Mouse (Mus musculus) kidney, embryonic 15.5 days (tissue): ENCODE results near the gene Gm45618. TPM values are rescaled to one million over a fixed set of nuclear protein-coding genes. Genes with fewer than 3 reads are reported as not detected.
"Not testable (repeated sequence)": the region's sequence is repeated elsewhere in the genome, so short reads cannot be mapped to it uniquely, and the experiment has no call there.

Source experiments
- ATAC-seq: fragments of 200-750 bp; cut with Nextera tagmentation; replicated peaks from 2 replicates; pipeline ENCODE4 v1.8.0; 2017; ENCODE audit warnings: moderate TSS enrichment; ENCODE audit not compliant: low FRiP score
- H3K27ac ChIP-seq: fragments of 300-500 bp; sonication (generic); 2 replicates; pipeline ENCODE4 v1.5.1; 2015; ENCODE audit warnings: mild to moderate bottlenecking, inconsistent platforms
- H3K27me3 ChIP-seq: fragments of 300-500 bp; sonication (generic); 2 replicates; pipeline ENCODE4 v1.6.1; 2015; ENCODE audit warnings: inconsistent platforms
- H3K36me3 ChIP-seq: fragments of 300-500 bp; sonication (generic); 2 replicates; pipeline ENCODE4 v1.6.1; 2015; ENCODE audit warnings: inconsistent platforms
- H3K4me1 ChIP-seq: fragments of 300-500 bp; sonication (generic); 2 replicates; pipeline ENCODE4 v1.6.1; 2015; ENCODE audit warnings: inconsistent platforms
- H3K4me2 ChIP-seq: fragments of 300-500 bp; sonication (generic); 2 replicates; pipeline ENCODE4 v1.6.1; 2015; ENCODE audit warnings: moderate library complexity, mild to moderate bottlenecking, inconsistent platforms
- H3K4me3 ChIP-seq: fragments of 300-500 bp; sonication (generic); replicated peaks from 2 replicates; pipeline ENCODE4 v1.5.1; 2015; ENCODE audit warnings: mild to moderate bottlenecking, inconsistent platforms
- H3K9ac ChIP-seq: fragments of 300-500 bp; sonication (generic); 2 replicates; pipeline ENCODE4 v1.6.1; 2015; ENCODE audit warnings: mild to moderate bottlenecking, inconsistent platforms
- H3K9me3 ChIP-seq: fragments of 300-500 bp; sonication (generic); replicated peaks from 2 replicates; pipeline ENCODE4 v1.6.1; 2016; ENCODE audit warnings: inconsistent platforms
- WGBS: fragments of 180-500 bp; shearing (Covaris S2); methylation state at CpG from one replicate; pipeline ENCODE4 v1.1.7; 2015; ENCODE audit warnings: mixed read lengths; 5-methylcytosine and 5-hydroxymethylcytosine counted together
- polyA plus RNA-seq: library from polyadenylated mRNA; unstranded; fragments of >200 nt; fragmentation: Nextera tagmentation; extraction: Ambion mirVana; gene quantifications from 2 replicates; pipeline ENCODE4 v1.2.1, GENCODE M21; 2015

The Gm45618 gene
- not detected in 2 replicates for polyA plus RNA-seq

DNA sequence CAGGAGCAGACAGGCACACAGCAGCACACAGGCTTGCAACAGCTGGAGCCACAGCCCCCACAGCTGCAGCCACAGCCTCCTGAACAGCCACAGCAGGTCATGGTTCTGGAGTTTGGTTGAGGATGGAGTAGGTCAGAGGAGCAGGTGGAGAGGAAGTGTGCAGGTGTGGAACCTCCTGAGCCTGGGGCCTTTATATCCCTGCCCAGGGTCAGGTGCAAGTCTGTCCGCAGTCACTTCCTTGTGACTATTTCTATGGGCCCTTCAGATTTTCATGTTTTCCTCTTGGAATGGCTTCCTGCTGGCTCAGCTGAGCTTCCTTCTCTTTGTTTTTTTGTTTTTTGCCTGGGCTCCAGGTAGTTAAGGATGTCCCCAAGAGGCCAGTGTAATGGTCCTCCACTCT is at the start of gene Gm45618:
TSS of gene Gm45618 (minus strand) at position 101 of the 400 bp plus-strand sequence.
- ATAC-seq, H3K4me3 ChIP-seq, H3K9me3 ChIP-seq, H3K27me3 ChIP-seq, H3K4me2 ChIP-seq, H3K4me1 ChIP-seq, H3K36me3 ChIP-seq, H3K27ac ChIP-seq, H3K9ac ChIP-seq: not testable (repeated sequence)
- 100% methylated on average over 1 of the region's 1 CpGs for WGBS

DNA sequence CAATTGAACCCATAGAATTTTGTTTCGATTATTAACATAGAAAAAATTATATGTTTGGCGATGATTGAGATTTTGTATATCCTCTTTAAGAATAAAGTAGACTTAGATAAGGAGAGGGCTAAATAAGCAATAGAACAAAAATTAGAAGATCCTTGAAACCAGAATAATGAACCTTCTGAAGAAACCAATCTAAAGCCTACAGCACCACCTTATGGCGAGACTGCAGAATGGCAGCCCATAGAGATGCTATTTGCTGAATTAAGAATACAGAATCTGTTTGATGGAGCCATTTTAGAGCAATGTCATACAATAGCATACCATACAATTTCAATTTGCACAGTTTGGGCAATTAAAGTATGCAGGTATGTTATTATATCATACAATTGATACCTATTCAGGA is 49.3 kb upstream of the Gm45618 start:
- WGBS: 52% methylated on average over 3 of the region's 3 CpGs
- no peaks in the 10 kb centered on the region for H3K36me3 ChIP-seq
- no peak overlapping the region for H3K4me2 ChIP-seq

DNA sequence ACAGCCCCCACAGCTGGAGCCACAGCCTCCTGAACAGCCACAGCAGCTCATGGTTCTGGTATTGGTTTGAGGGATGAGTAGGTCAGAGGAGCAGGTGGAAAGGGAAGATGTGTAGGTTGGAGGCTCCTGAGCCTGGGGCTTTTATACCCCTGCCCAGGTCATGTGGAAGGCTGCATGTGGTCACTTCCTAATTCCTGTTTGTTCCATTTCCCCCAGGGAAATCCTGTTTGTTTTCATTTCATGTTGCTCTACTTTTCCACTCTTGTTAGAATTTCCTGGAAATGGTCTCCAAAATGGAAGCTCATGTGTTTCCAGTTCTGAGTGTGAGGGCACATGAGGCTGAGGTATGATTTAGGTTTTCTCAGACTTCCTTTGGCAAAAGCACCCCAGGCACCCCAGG is 45.1 kb upstream of the Gm45618 start, which contains the start of gene Gm4553:
TSS of gene Gm4553 (minus strand) at position 101 of the 400 bp plus-strand sequence.
- ATAC-seq, H3K4me3 ChIP-seq, H3K4me2 ChIP-seq, H3K4me1 ChIP-seq, H3K27me3 ChIP-seq, H3K9me3 ChIP-seq, H3K9ac ChIP-seq, H3K36me3 ChIP-seq, H3K27ac ChIP-seq: not testable (repeated sequence)

More for the DNA sequence above, 49.3 kb upstream of the Gm45618 start:
- Histone ChIP-seq H3K9ac (no peak overlapping the region), H3K27ac (no peak overlapping the region), H3K9me3 (no peaks in the 10 kb centered on the region), H3K27me3 (no peaks in the 10 kb centered on the region), H3K4me1 (no peaks in the 10 kb centered on the region), H3K4me3 (no peak overlapping the region)
- no peak for ATAC-seq

DNA sequence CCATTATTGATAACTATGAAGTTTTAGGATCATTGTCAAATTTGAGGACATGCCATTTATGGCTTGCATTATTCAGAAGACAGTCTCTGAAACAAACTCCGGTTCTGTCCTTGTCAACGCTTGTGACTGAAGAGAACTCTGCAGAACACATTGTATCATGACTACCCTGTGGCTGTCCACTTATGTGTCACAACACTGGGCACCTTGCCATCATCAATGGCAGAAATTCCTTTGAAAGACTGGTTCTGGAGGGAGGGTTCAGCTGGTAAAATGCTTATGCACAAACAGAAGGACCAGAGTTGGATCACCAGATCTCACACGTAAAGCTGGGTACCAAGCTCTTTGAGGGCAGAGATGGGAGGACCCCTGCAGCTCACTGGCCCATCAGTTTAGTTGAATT is 38.8 kb upstream of the Gm45618 start:
- WGBS: 93% methylated on average over 3 of the region's 3 CpGs
- Histone ChIP-seq H3K36me3 (no peaks in the 10 kb centered on the region), H3K9me3 (no peaks in the 10 kb centered on the region), H3K9ac (no peak overlapping the region), H3K4me3 (no peak overlapping the region), H3K27me3 (no peaks in the 10 kb centered on the region), H3K4me1 (no peaks in the 10 kb centered on the region), H3K27ac (no peak overlapping the region), H3K4me2 (no peak overlapping the region)
- ATAC-seq: no peak

DNA sequence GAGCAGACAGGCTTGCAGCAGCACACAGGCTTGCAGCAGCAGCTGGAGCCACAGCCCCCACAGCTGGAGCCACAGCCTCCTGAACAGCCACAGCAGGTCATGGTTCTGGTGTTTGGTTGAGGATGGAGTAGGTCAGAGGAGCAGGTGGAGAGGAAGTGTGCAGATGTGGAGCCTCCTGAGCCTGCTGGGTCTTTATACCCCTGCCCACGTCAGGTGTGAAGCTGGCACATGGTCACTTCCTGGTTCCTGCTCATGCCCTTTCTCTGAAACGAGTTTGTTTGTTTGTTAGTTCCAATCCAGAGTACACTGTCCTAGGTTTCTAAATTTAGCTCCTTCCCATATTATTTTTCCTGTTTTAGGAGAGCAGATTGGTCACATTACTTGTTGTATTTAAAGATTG is 36.5 kb upstream of the Gm45618 start, which contains the start of gene Gm29735:
TSS of gene Gm29735 (minus strand) at position 101 of the 400 bp plus-strand sequence.
- H3K4me3 ChIP-seq, H3K9me3 ChIP-seq, H3K27ac ChIP-seq, H3K36me3 ChIP-seq, H3K4me1 ChIP-seq, ATAC-seq, H3K27me3 ChIP-seq, H3K9ac ChIP-seq, H3K4me2 ChIP-seq: not testable (repeated sequence)
- WGBS: 32% methylated on average over 2 of the region's 2 CpGs

DNA sequence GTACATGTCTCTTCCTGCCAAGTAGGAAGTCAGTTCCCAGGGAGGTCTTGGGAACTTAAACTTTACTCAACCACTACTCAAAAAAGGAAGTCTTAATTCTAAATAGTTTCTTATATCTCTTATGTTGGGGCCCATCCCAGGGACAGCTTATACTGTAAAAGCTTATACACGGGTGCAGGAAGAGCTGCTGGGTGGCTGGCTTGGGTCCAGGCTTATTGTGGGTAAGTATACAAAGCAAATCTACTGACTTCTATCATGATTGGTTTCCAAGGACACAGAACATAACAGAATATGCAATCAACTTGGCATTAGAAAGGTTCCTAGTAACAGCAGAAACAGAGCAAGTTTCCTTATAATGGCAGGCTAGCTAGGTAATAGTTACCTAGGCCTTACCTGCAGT is 34.8 kb upstream of the Gm45618 start:
- Histone ChIP-seq H3K4me1 (no peaks in the 10 kb centered on the region), H3K27ac (no peak overlapping the region), H3K36me3 (no peaks in the 10 kb centered on the region), H3K4me2 (no peak overlapping the region), H3K9ac (no peak overlapping the region), H3K9me3 (no peaks in the 10 kb centered on the region), H3K4me3 (no peak overlapping the region), H3K27me3 (no peaks in the 10 kb centered on the region)
- ATAC-seq: no peak
- WGBS: 73% methylated on average over 1 of the region's 1 CpGs

DNA sequence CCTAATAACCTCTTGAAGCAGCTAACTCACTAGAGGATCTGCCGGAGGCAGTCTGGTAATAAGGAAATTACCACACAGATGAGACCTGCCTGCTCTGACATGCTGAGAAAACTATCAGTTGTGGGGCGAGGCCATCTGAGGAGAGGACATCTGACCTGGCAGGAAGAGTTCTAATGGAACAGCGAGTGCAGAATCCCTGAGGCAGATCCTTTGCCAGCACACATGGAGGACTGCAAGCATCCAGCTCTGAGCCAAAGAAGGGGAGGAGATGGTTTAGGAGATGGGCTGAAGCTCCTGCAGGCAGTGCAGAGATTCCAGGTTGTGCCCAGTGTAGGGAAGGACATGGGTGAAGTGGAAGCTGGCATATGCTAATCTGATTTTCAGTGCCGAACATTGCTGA is 31.7 kb upstream of the Gm45618 start:
- Histone ChIP-seq H3K36me3 (no peaks in the 10 kb centered on the region), H3K9me3 (no peaks in the 10 kb centered on the region), H3K4me3 (no peak overlapping the region), H3K27ac (no peak overlapping the region), H3K4me2 (no peak overlapping the region), H3K9ac (no peak overlapping the region), H3K4me1 (no peaks in the 10 kb centered on the region), H3K27me3 (no peaks in the 10 kb centered on the region)
- WGBS: 80% methylated on average over 4 of the region's 4 CpGs
- ATAC-seq: no peak

DNA sequence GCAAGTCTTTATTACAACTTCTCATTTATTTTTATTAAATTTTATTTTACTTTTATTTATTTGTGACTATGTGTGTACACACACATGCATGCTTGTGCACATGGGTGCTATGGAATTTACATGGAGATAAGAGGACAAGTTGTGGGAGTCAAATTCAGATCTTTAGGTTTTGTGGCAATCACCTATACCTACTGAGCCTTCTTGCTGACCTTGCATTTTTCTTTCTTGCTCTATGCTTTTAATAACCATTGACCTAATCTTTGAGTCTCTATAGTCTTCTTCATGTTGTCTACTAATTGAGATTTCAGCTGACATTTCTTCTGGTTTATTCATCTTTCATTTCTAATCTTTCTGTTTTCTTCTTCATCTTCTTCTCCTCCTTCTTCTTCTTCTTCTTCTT is 28.1 kb upstream of the Gm45618 start:
- Histone ChIP-seq H3K9ac (no peak overlapping the region), H3K27ac (no peak overlapping the region), H3K9me3 (no peaks in the 10 kb centered on the region), H3K36me3 (no peaks in the 10 kb centered on the region), H3K4me3 (no peak overlapping the region), H3K4me2 (no peak overlapping the region), H3K27me3 (peaks cover 10% of the 10 kb centered on the region), H3K4me1 (no peaks in the 10 kb centered on the region)
- no peak for ATAC-seq

DNA sequence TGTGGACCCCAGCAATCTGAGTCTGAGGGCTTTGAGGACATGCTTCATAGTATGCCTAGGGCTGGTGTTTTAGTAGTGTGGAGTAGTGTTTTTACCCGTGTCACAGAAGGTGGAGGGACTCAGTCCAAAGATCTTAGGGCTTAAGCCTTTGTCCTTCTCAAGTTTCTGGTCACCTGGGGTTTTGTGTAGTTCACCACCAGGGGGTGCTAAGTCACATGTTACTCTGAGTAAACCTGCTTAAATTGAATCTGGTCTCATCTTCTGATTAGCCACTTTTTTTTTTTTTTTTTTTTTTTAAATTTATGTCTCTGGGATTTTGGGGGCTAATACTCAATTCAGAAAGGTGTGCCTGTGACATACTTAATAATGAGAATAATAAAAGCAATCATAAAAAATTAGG is 25.5 kb upstream of the Gm45618 start:
- no peak overlapping the region for H3K4me3 ChIP-seq
- no peak for ATAC-seq
- H3K9me3 ChIP-seq: no peaks in the 10 kb centered on the region
- H3K9ac ChIP-seq: no peak overlapping the region
- H3K36me3 ChIP-seq: no peaks in the 10 kb centered on the region
- no peak overlapping the region for H3K4me2 ChIP-seq
- no peak overlapping the region for H3K27ac ChIP-seq
- H3K4me1 ChIP-seq: no peaks in the 10 kb centered on the region
- H3K27me3 ChIP-seq: peaks cover 10% of the 10 kb centered on the region
- 5% methylated on average over 1 of the region's 1 CpGs for WGBS

DNA sequence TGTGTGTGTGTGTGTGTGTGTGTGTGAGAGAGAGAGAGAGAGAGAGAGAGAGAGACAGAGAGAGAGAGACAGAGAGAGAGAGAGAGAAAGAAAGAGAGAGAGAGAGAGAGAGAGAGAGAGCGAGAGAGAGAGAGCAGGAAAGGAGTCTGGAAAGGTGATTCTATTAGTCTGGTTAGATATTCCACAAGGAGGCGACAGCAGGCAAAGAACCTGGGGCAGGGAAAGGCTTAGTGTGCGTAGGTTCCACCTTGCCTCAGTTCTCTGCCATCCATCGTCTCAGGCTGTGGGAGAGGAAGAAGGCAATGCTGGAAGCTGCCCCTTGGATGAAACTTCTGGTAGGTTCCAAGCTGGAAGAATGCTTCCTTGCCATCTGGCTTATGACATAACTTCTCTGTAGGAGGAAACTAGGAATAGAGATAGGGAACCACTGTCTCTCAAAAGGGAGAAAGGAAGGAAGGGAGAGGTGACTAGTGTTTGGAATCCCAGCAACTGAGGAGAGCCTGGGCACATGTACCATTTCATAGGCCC is 24.9 kb upstream of the Gm45618 start:
- H3K27ac ChIP-seq: no peak overlapping the region
- no peaks in the 10 kb centered on the region for H3K4me1 ChIP-seq
- no peaks in the 10 kb centered on the region for H3K36me3 ChIP-seq
- H3K9me3 ChIP-seq: no peaks in the 10 kb centered on the region
- H3K9ac ChIP-seq: no peak overlapping the region
- peaks cover 10% of the 10 kb centered on the region for H3K27me3 ChIP-seq
- WGBS: 39% methylated on average over 4 of the region's 4 CpGs
- no peak for ATAC-seq
- no peak overlapping the region for H3K4me2 ChIP-seq
- H3K4me3 ChIP-seq: no peak overlapping the region

DNA sequence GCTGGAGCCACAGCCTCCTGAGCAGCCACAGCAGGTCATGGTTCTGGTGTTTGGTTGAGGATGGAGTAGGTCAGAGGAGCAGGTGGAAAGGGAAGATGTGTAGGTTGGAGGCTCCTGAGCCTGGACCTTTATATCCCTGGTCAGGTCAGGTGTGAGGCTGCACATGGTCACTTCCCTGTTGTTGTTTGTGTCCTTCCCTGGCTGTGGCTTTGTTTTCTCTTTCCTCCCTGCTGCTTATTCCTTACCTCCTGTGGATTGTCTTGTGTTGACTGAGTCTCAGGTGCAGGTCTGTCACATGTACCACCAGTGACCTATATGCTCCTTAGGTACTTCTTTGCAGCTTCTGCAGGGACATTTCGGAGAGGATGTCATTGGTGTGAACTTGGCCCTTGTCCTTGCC is 24.0 kb upstream of the Gm45618 start, which contains the start of gene Gm45337:
TSS of gene Gm45337 (minus strand) at position 101 of the 400 bp plus-strand sequence.
- no peak within 1 kb of the TSS for H3K4me3 ChIP-seq
- peaks cover 10% of the 10 kb centered on the region for H3K27me3 ChIP-seq
- no peak within 1 kb of the TSS for H3K9ac ChIP-seq
- H3K27ac ChIP-seq: no peak within 1 kb of the TSS
- no peaks in the 10 kb centered on the region for H3K9me3 ChIP-seq
- H3K4me1 ChIP-seq: no peaks in the 10 kb centered on the region
- no peaks in the 10 kb centered on the region for H3K36me3 ChIP-seq
- H3K4me2 ChIP-seq: no peak within 1 kb of the TSS
- 86% methylated on average over 1 of the region's 1 CpGs for WGBS
- ATAC-seq: no peak

DNA sequence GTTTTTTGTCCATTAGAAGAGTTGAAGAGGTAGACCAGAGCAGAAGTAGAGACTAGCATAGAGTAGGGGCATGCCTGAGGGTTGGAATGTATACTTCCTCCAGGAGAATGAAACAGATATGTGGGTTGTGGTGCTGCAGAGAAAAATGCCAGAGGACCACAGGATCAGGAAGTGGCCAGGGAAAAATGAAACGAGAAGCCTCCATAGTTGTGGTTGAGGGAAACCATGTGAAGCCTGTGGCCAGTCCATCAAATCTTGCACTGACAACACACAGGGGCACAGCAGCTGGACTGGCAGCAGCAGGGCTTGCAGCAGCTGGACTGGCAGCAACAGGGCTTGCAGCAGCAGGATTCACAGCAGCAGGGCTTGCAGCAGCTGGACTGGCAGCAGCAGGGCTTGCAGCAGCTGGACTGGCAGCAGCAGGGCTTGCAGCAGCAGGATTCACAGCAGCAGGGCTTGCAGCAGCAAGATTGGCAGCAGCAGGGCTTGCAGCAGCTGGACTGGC is 23.0 kb upstream of the Gm45618 start:
- not testable (repeated sequence) for H3K27me3 ChIP-seq, H3K4me3 ChIP-seq, H3K4me1 ChIP-seq, ATAC-seq, H3K4me2 ChIP-seq, H3K9ac ChIP-seq, H3K36me3 ChIP-seq, H3K27ac ChIP-seq, H3K9me3 ChIP-seq
- WGBS: 43% methylated on average over 1 of the region's 1 CpGs

DNA sequence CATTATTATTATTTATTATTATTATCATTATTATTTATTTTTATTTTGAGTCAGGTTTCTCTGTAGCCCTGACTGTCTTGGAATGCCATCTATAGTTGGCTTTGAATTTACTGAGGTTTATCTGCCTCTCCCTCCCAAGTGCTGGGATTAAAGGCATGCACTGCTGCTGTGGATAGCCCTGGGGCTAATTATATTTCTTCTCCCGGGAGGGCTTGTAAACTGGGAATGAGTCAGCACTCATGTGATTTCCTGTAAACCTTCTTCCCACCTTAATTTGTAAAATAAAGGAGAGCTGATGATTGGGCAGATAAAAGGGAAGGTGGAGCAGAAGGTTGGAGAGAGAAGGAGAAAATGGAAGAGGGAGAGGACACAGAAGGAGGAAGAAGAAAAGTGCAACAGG is 20.2 kb upstream of the Gm45618 start:
- Histone ChIP-seq H3K36me3 (no peaks in the 10 kb centered on the region), H3K9me3 (no peaks in the 10 kb centered on the region), H3K4me3 (no peak overlapping the region), H3K27me3 (peaks cover 7% of the 10 kb centered on the region), H3K4me1 (no peaks in the 10 kb centered on the region), H3K9ac (no peak overlapping the region), H3K4me2 (no peak overlapping the region), H3K27ac (no peak overlapping the region)
- ATAC-seq: no peak
- 2% methylated on average over 1 of the region's 1 CpGs for WGBS
